In genomic region chr6:50933510-50933909, GRCm38 (mm10) we compare ENCODE assay signal across 17 mouse cellular contexts.
DNase-seq lines count a peak whose midpoint lies in the region; ATAC-seq and TF ChIP-seq lines count a peak whose summit lies in the region.
"Had no signal": no experiment of that assay in that cellular context is flagged by ENCODE, and none has a peak within 500 bp of the region (broad histone marks: within the 10 kb centered on the region; RNA-seq: fewer than 3 reads in every experiment).

No protein-coding gene starts in this region.

- no peaks in the 10 kb centered on the region for H3K9me3 ChIP-seq in embryonic facial prominence, embryonic 10.5 days
- no peaks in the 10 kb centered on the region for H3K9me3 ChIP-seq in hindbrain, postnatal 0 days (ENCODE audit: low read length)
- H3K9me3 ChIP-seq: intestine, embryonic 15.5 days; liver, embryonic 12.5 days had no signal

- H3K4me3 ChIP-seq in layer of hippocampus, adult 2 months = no peak overlapping the region
- no peak overlapping the region for H3K4me3 ChIP-seq in embryonic facial prominence, embryonic 10.5 days
- H3K4me3 ChIP-seq in hindbrain, postnatal 0 days (ENCODE audit: low read length) = no peak overlapping the region
- no peak overlapping the region for H3K4me3 ChIP-seq in thymus, adult 2 months (ENCODE audit: control insufficient read depth, insufficient read depth, low read length)
- H3K4me3 ChIP-seq: intestine, embryonic 15.5 days; liver, embryonic 12.5 days; megakaryocyte, embryonic 14.5 days had no signal

- 96% methylated on average over 6 of the region's 6 CpGs for WGBS in embryonic facial prominence, embryonic 10.5 days
- 53% methylated on average over 6 of the region's 6 CpGs for WGBS in hindbrain, postnatal 0 days
- 93% methylated on average over 6 of the region's 6 CpGs for WGBS in thymus, adult 2 months

- H3K27me3 ChIP-seq in embryonic facial prominence, embryonic 10.5 days (replicated peaks; ENCODE audit: low read depth, poor library complexity, severe bottlenecking) = no peaks in the 10 kb centered on the region
- no peaks in the 10 kb centered on the region for H3K27me3 ChIP-seq in hindbrain, postnatal 0 days (ENCODE audit: insufficient read depth, low read length)
- H3K27me3 ChIP-seq in thymus, adult 2 months (ENCODE audit: control insufficient read depth, insufficient read depth, low read length) = no peaks in the 10 kb centered on the region
- H3K27me3 ChIP-seq: intestine, embryonic 15.5 days had no signal

- peaks cover 12% of the 10 kb centered on the region for H3K4me1 ChIP-seq in embryonic facial prominence, embryonic 10.5 days
- H3K4me1 ChIP-seq in hindbrain, postnatal 0 days (ENCODE audit: insufficient read depth, low read length) = peaks cover 6% of the 10 kb centered on the region; the same call in 1 of the 2 replicates
- no peaks in the 10 kb centered on the region for H3K4me1 ChIP-seq in thymus, adult 2 months (replicated peaks; ENCODE audit: control insufficient read depth, insufficient read depth, low read length)
- H3K4me1 ChIP-seq: intestine, embryonic 15.5 days; liver, embryonic 12.5 days; megakaryocyte, embryonic 14.5 days had no signal

- no peak overlapping the region for H3K4me2 ChIP-seq in hindbrain, postnatal 0 days (ENCODE audit: low read depth, low read length)
- H3K4me2 ChIP-seq: intestine, embryonic 15.5 days; liver, embryonic 12.5 days had no signal

- peak overlapping the region; percentile 47; the same call in 1 of the 2 replicates for H3K27ac ChIP-seq in layer of hippocampus, adult 2 months
- peak overlapping the region; percentile 67 for H3K27ac ChIP-seq in embryonic facial prominence, embryonic 10.5 days (replicated peaks)
- H3K27ac ChIP-seq in hindbrain, postnatal 0 days = peak overlapping the region; percentile 41; the same call in 1 of the 2 replicates
- H3K27ac ChIP-seq in thymus, adult 2 months (ENCODE audit: control insufficient read depth, insufficient read depth, low read length) = no peak overlapping the region
- H3K27ac ChIP-seq: intestine, embryonic 15.5 days; liver, embryonic 12.5 days; stomach, postnatal 0 days had no signal

- ATAC-seq in hindbrain, postnatal 0 days = peak; percentile 65
- ATAC-seq: intestine, embryonic 15.5 days; liver, embryonic 12.5 days had no signal

- no peak for TF ChIP-seq CTCF in layer of hippocampus, adult 2 months (conservative IDR thresholded peaks at IDR 0.05)
- no peak for TF ChIP-seq CTCF in hindbrain, postnatal 0 days (IDR thresholded peaks at IDR 0.05; ENCODE audit: low read depth)
- TF ChIP-seq CTCF in thymus, adult 2 months (IDR thresholded peaks at IDR 0.05; ENCODE audit: borderline replicate concordance, control insufficient read depth, extremely low read depth, insufficient read depth, low read length, poor library complexity) = no peak

- no peak for TF ChIP-seq POLR2A in thymus, adult 2 months (IDR thresholded peaks at IDR 0.05; ENCODE audit: control insufficient read depth, extremely low read depth, insufficient read depth, low read length, poor library complexity)

- no peak overlapping the region for H3K9ac ChIP-seq in hindbrain, postnatal 0 days (replicated peaks; ENCODE audit: low read length)
- H3K9ac ChIP-seq: intestine, embryonic 15.5 days; liver, embryonic 12.5 days had no signal

- no peak for DNase-seq in layer of hippocampus, adult 2 months (ENCODE audit: low spot score in 2 of 2)
- no peak for DNase-seq in layer of hippocampus, adult 9-10 months (ENCODE audit: low spot score)
- DNase-seq in cerebellum, adult 11-12 months = peak; percentile 79
- no peak for DNase-seq in embryonic facial prominence, embryonic 10.5 days (ENCODE audit: low spot score)
- DNase-seq in hindbrain, postnatal 0 days (ENCODE audit: low spot score) = peak; percentile 75
- DNase-seq in gastrocnemius, postnatal 4 days (ENCODE audit: low spot score in 2 of 2) = no peak
- no peak for DNase-seq in thymus, adult 2 months
- DNase-seq: adrenal gland, adult 2 months; B cell, adult 2 months; kidney, postnatal 10 days; retina, postnatal 1 day; spleen, adult 18-20 months; thymus, postnatal 4 days had no signal

- H3K36me3 ChIP-seq in embryonic facial prominence, embryonic 10.5 days (replicated peaks) = no peaks in the 10 kb centered on the region
- H3K36me3 ChIP-seq in hindbrain, postnatal 0 days (ENCODE audit: insufficient read depth, low read length) = no peaks in the 10 kb centered on the region
- H3K36me3 ChIP-seq in thymus, adult 2 months (ENCODE audit: control insufficient read depth, insufficient read depth, low read length) = no peaks in the 10 kb centered on the region
- H3K36me3 ChIP-seq: intestine, embryonic 15.5 days; liver, embryonic 12.5 days had no signal

Comparison
In these comparisons a context has a peak if more than half of its experiments do, and no peak if none do; other contexts are left out.
1. DNase-seq: peak in cerebellum, adult 11-12 months (single experiment) and hindbrain, postnatal 0 days (single experiment); none in layer of hippocampus, adult 2 months (0 of 2), layer of hippocampus, adult 9-10 months (single experiment), embryonic facial prominence, embryonic 10.5 days (single experiment), gastrocnemius, postnatal 4 days (0 of 2) and thymus, adult 2 months (single experiment).